Mouse (Mus musculus) kidney, postnatal 0 days (tissue): ENCODE data around the gene Mki67. TPM values are rescaled to one million over a fixed set of nuclear protein-coding genes. Genes with fewer than 3 reads are reported as not detected.
A peak's percentile ranks its signal among the peaks of the same experiment; 100 is the strongest.

Source experiments
- ATAC-seq: fragments of 200-750 bp; cut with Nextera tagmentation; replicated peaks from 2 replicates; pipeline ENCODE4 v1.8.0; 2017; ENCODE audit warnings: low read depth, moderate number of reproducible peaks, moderate TSS enrichment, moderate library complexity; ENCODE audit not compliant: low FRiP score
- DNase-seq: peaks from one replicate; pipeline ENCODE4 v3.0.0-alpha.2; 2016; ENCODE audit warnings: low spot score
- H3K27ac ChIP-seq: fragments of 300-500 bp; sonication (generic); 2 replicates; pipeline ENCODE4 v1.5.1; 2014; ENCODE audit warnings: mild to moderate bottlenecking
- H3K27me3 ChIP-seq: fragments of 300-500 bp; sonication (generic); 2 replicates; pipeline ENCODE4 v1.6.1; 2014; ENCODE audit warnings: low read length, mixed read lengths; ENCODE audit not compliant: insufficient read depth
- H3K36me3 ChIP-seq: fragments of 300-500 bp; sonication (generic); 2 replicates; pipeline ENCODE4 v1.6.1; 2014; ENCODE audit warnings: low read length, mixed read lengths; ENCODE audit not compliant: insufficient read depth
- H3K4me1 ChIP-seq: fragments of 300-500 bp; sonication (generic); replicated peaks from 2 replicates; pipeline ENCODE4 v1.6.1; 2014; ENCODE audit warnings: antibody characterized with exemption, low read length, mixed read lengths; ENCODE audit not compliant: insufficient read depth
- H3K4me2 ChIP-seq: fragments of 300-500 bp; sonication (generic); 2 replicates; pipeline ENCODE4 v1.6.1; 2014; ENCODE audit warnings: mild to moderate bottlenecking, low read length, moderate library complexity, mixed read lengths
- H3K4me3 ChIP-seq: fragments of 300-500 bp; sonication (generic); replicated peaks from 2 replicates; pipeline ENCODE4 v1.5.1; 2014; ENCODE audit warnings: low read depth, low read length
- H3K9ac ChIP-seq: fragments of 300-500 bp; sonication (generic); 2 replicates; pipeline ENCODE4 v1.6.1; 2014; ENCODE audit warnings: low read depth, low read length
- H3K9me3 ChIP-seq: fragments of 300-500 bp; sonication (generic); replicated peaks from 2 replicates; pipeline ENCODE4 v1.6.1; 2016; ENCODE audit warnings: low read length, inconsistent platforms, mixed read lengths
- CTCF ChIP-seq: IDR thresholded peaks from 2 replicates; pipeline ENCODE4 v1.5.1; 2016; ENCODE audit warnings: antibody characterized with exemption, low read depth, mild to moderate bottlenecking, moderate library complexity
- WGBS: fragments of 180-500 bp; shearing (Covaris S2); extraction: QIAGEN DNeasy Blood & Tissue Kit; methylation state at CpG from one replicate; pipeline ENCODE4 v1.1.7; 2014; 5-methylcytosine and 5-hydroxymethylcytosine counted together
- polyA plus RNA-seq: library from polyadenylated mRNA; unstranded; fragments of >200 nt; fragmentation: Nextera tagmentation; extraction: Ambion mirVana; gene quantifications from 2 replicates; pipeline ENCODE4 v1.2.1, GENCODE M21; 2015

Gene Mki67
- polyA plus RNA-seq, 1 experiment from 2014 or later = 15.4 TPM

GRCm38 (mm10) chr7:135651831-135652511 is 64.2 kb downstream of the Mki67 start:
- Histone ChIP-seq H3K27ac (no peak overlapping the region), H3K36me3 (no peaks in the 10 kb centered on the region), H3K4me1 (no peaks in the 10 kb centered on the region), H3K4me2 (peak overlapping the region; percentile 41), H3K9ac (0 out of 2 replicates have a peak overlapping the region, but pooled peaks have one; percentile 24), H3K27me3 (no peaks in the 10 kb centered on the region), H3K9me3 (no peaks in the 10 kb centered on the region), H3K4me3 (peak overlapping the region; percentile 19; the same call in 1 of the 2 replicates)
- no peak for TF ChIP-seq CTCF
- 40% methylated on average over 18 of the region's 18 CpGs for WGBS
- DNase-seq = peak; percentile 39
- no peak for ATAC-seq

- no peaks in the 10 kb centered on the region for H3K9me3 ChIP-seq
- H3K4me2 ChIP-seq = no peak overlapping the region
- H3K27ac ChIP-seq = no peak overlapping the region
- H3K4me1 ChIP-seq = no peaks in the 10 kb centered on the region
- H3K4me3 ChIP-seq = no peak overlapping the region
- no peak for DNase-seq
- no peak for TF ChIP-seq CTCF
- no peak for ATAC-seq
- WGBS = 85% methylated on average over 5 of the region's 5 CpGs
- H3K27me3 ChIP-seq = no peaks in the 10 kb centered on the region
- H3K9ac ChIP-seq = no peak overlapping the region
- H3K36me3 ChIP-seq = no peaks in the 10 kb centered on the region
These were observed 66.1 kb downstream of the Mki67 start for GRCm38 (mm10) chr7:135650061-135650460.

- no peak overlapping the region for H3K9ac ChIP-seq
- no peaks in the 10 kb centered on the region for H3K9me3 ChIP-seq
- no peak overlapping the region for H3K27ac ChIP-seq
- TF ChIP-seq CTCF = no peak
- H3K4me3 ChIP-seq = no peak overlapping the region
- WGBS = 87% methylated on average over 1 of the region's 1 CpGs
- H3K36me3 ChIP-seq = no peaks in the 10 kb centered on the region
- DNase-seq = no peak
- ATAC-seq = no peak
- no peaks in the 10 kb centered on the region for H3K27me3 ChIP-seq
- H3K4me1 ChIP-seq = no peaks in the 10 kb centered on the region
- no peak overlapping the region for H3K4me2 ChIP-seq
These were observed 66.9 kb downstream of the Mki67 start for GRCm38 (mm10) chr7:135649306-135649705.

- H3K4me1 ChIP-seq = no peaks in the 10 kb centered on the region
- H3K9ac ChIP-seq = no peak overlapping the region
- no peaks in the 10 kb centered on the region for H3K27me3 ChIP-seq
- H3K4me2 ChIP-seq = no peak overlapping the region
- DNase-seq (no peak), ATAC-seq (no peak)
- no peak for TF ChIP-seq CTCF
- 77% methylated on average over 8 of the region's 8 CpGs for WGBS
- H3K9me3 ChIP-seq = no peaks in the 10 kb centered on the region
- no peaks in the 10 kb centered on the region for H3K36me3 ChIP-seq
- H3K4me3 ChIP-seq = no peak overlapping the region
- no peak overlapping the region for H3K27ac ChIP-seq
These were observed 67.3 kb downstream of the Mki67 start for GRCm38 (mm10) chr7:135648821-135649220.

GRCm38 (mm10) chr7:135646976-135647375 is 69.2 kb downstream of the Mki67 start:
- 74% methylated on average over 6 of the region's 6 CpGs for WGBS
- Histone ChIP-seq H3K4me3 (no peak overlapping the region), H3K9me3 (no peaks in the 10 kb centered on the region), H3K4me2 (no peak overlapping the region), H3K9ac (no peak overlapping the region), H3K27ac (no peak overlapping the region), H3K36me3 (no peaks in the 10 kb centered on the region), H3K4me1 (no peaks in the 10 kb centered on the region), H3K27me3 (no peaks in the 10 kb centered on the region)
- no peak for TF ChIP-seq CTCF
- DNase-seq = no peak
- ATAC-seq = no peak

GRCm38 (mm10) chr7:135644452-135644851 is 71.7 kb downstream of the Mki67 start:
- TF ChIP-seq CTCF = no peak
- H3K4me3 ChIP-seq = no peak overlapping the region
- 72% methylated on average over 1 of the region's 1 CpGs for WGBS
- H3K9me3 ChIP-seq = no peaks in the 10 kb centered on the region
- no peaks in the 10 kb centered on the region for H3K27me3 ChIP-seq
- H3K27ac ChIP-seq = no peak overlapping the region
- no peak overlapping the region for H3K9ac ChIP-seq
- H3K36me3 ChIP-seq = no peaks in the 10 kb centered on the region
- ATAC-seq (no peak), DNase-seq (no peak)
- no peak overlapping the region for H3K4me2 ChIP-seq
- H3K4me1 ChIP-seq = no peaks in the 10 kb centered on the region
